Mouse (Mus musculus) frontal cortex, postnatal 14 days (tissue): ENCODE results near the gene Fbxo9.

Experiments used
- DNase-seq, 2 experiments: peaks; one replicate each; pipeline ENCODE4 v3.0.0; 2022; ENCODE audit warnings: low spot score in 2 of 2

The Fbxo9 gene

DNA sequence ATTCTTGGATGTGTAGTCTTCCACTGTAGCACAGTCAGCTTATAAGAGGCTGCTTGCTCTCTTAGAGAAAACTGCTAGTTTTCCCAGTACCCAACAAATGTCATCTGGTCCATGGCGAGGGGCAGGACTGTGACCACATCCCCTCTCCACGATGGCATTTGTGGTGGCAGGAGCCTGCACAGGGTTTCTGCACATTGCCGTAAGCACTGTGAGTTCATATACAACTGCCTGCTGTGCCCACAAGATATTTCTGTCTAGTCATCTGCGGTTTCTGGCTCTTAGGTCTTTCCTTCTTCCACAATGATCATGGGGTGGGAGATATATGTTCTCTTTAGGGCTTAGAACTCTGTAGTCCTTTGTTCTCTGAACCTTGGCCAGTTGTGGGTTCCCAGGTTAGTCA is 37.2 kb downstream of the Fbxo9 start:
- DNase-seq = no peak

DNA sequence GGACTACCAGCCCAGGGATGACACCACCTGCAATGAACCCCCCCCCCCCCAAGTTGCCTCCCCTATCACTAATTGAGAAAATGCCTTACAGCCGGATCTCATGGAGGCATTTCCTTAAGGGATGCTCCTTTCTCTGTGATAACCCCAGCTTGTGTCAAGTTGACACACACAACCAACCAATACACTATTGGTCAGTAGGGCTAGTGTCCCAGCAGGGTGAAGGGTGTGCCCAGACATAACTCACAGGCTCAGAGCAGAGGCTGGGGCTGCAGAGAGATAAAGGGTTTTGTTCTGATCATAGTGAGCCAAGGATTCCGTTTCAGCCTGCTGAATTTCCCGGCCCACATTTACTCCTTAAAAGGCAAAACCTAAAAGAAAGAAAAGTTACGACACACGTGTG is 38.4 kb downstream of the Fbxo9 start:
- DNase-seq = no peak

DNA sequence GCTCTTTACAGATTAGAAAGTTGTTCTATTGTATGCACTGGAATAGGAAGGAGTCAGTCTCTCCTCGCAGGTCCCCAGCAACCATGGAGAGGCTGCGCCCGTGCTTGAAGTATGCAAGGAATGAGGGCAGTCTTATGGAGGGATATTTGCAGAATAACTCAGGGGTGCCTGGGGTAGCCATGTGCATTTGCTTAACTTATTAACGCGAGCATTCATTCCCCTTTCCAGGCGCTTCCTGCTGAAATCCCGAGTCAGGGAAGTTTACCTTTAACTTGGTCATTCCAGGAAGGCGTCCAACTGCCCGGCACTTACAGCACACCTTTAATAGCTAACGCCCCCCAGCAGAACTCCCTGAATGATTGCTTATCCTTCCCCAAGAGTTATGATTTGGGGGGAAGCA is 44.7 kb downstream of the Fbxo9 start:
- no peak for DNase-seq

DNA sequence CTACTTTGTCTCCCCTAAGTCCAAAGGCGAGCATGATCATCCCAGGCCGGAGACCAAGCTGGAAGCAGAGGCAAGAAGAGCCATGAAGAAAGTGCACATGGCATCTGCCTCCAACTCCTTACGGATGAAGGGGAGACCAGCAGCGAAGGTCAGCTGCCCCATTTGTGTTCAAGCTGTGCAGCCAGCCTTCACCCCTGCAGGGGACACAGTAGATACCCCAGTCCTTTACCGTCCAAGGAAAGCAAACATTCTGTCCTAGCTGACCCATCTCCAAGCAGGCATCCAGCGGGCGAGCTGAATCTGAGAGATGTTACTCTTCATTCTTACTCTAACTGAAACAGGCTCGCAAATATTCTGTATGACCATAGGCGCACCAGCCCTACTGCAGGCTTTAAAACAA is 46.5 kb downstream of the Fbxo9 start:
- no peak for DNase-seq

DNA sequence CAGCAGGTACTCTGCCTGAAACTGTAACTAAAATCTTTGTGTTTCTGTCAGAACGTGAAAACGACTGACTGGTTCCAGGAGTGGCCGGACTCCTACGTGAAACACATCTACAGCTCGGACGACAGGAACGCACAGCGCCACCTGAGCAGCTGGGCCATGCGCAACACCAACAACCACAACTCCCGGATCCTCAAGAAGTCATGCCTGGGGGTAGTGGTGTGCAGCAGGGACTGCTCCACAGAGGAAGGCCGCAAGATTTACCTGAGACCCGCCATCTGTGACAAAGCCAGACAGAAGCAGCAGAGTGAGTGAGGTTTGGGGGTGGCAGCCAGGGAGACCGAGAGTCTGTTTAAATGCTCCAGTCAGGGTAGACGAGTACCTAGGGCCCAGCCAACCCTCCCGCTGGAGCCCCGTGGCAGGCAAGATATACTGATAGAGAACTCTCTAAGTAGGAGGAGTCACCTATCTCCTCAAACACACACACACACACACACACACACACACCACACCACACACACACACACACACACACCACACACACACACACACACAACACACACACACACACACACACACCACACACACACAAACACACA is 49.2 kb downstream of the Fbxo9 start:
- no peak for DNase-seq

DNA sequence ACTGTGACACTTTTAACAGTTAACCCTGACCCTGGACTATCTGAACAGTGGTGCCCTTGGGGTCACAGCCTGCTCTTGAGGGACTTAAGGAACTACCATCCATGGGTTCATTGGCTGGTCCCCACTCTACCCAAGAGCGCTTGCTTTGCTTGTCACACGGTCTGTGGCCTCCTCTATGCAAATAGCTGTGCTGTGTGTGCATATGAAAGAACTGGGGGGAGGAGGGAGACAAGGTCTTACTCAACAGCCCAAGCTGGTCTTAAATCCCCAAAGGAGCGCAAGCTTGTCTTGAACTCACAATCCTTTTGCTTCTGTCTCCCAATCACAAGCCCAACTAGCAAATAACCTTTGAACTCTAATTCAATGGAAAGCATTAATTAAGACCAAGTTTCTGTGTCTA is 54.6 kb downstream of the Fbxo9 start:
- no peak for DNase-seq

DNA sequence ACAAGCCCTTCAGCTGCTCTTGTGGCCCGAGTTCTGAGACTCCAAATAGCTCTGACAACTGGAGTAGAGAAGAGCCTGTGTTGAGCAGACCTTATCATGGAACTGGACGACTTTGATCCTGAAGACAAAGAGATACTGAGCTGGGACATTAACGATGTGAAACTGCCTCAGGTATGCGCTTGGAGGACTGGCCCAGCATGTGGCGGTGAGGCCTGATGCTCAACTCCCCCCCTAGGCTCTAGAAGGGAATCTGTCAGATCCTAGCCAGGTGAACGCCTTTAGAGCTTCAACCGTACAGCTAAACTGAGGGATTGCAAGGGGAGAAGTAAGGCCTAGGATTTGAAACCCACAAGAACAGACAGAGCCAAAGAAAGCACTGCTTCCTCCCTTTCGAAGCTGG is 55.0 kb downstream of the Fbxo9 start:
- no peak for DNase-seq

DNA sequence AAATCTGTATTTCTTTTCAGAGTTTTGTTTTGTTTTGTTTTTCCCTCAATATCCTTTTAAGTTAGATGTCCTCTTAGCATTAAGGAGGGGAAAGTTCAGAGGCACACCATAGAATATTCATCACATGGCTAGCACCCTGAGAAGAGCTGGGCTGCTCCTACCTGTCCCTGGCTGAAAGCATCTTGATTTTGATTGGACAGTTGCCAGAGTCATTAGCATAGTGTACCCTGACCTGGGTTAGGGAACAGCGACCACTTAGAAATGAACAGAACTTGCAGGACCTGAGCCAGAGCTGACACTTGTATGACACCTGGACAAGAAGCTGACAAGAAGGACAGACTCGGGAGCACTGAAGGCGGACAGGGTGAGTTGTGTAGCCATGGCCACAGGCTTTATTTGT is 57.2 kb downstream of the Fbxo9 start, which contains the start of gene Gcm1:
Gene Gcm1, plus strand, starts transcription at position 248 of the 400 bp plus-strand sequence.
- DNase-seq = no peak

DNA sequence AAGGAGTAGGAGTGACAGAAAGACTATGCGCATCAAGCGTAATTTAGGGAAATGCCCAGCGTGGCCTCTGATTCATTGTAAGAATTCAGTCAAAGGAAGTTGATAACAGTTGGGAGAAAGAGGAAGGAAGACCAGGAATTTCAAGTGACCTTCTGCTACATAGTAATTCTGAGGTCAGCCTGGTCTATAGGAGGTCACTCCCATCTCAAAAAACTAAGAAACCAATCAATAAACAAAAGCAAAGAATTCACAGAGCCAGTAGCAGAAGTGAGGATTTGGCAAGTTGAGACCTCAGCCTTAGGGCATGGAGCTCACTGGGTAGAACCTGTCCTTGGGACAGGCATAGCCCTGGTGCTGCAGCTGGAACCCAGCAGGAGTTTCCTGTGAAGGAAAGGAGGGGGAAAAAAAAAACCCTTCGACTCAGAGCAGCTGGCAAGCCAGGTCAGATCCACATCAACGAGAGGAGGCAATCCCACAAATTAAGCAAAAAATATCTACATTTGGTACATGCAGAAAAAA is 58.4 kb downstream of the Fbxo9 start:
- DNase-seq = no peak

DNA sequence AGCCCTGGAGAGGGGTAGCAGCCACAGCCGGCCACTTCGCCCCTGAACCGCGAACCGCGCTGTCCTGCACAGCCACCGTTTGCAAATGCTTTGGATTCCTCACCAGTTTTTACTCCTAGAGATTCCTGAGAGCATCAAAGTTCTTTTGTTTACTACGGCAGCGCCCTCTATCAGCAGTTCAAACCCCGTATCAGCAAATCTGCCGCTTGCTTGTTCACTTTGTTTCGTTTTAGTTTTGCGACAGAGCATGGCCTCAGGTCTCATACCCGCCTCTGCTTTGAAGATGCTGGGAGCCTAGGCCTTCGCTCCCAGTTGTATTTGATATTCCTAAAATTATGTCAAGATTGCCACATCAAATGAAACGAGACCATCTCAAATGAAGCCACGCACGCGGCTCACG is 62.1 kb downstream of the Fbxo9 start:
- no peak for DNase-seq

DNA sequence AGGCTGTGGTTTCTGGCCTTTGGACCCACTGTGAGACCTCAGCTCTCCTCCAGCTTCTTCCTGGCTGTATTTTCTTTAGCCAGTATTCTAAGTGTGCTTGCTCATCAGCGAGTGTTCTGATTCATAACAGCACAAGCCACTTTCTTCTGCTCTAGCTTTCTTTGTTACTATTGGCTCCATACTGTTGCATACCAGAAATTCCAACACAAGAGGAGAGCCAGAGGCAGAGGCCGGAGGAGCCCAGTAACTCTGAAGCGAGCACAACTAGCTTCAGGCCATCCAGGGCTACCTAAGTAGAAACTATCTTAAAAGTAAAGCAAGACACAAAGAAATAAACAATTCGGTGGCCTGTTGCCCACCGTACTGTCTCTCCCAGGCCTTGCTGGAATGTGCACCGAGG is 63.7 kb downstream of the Fbxo9 start:
- no peak for DNase-seq

DNA sequence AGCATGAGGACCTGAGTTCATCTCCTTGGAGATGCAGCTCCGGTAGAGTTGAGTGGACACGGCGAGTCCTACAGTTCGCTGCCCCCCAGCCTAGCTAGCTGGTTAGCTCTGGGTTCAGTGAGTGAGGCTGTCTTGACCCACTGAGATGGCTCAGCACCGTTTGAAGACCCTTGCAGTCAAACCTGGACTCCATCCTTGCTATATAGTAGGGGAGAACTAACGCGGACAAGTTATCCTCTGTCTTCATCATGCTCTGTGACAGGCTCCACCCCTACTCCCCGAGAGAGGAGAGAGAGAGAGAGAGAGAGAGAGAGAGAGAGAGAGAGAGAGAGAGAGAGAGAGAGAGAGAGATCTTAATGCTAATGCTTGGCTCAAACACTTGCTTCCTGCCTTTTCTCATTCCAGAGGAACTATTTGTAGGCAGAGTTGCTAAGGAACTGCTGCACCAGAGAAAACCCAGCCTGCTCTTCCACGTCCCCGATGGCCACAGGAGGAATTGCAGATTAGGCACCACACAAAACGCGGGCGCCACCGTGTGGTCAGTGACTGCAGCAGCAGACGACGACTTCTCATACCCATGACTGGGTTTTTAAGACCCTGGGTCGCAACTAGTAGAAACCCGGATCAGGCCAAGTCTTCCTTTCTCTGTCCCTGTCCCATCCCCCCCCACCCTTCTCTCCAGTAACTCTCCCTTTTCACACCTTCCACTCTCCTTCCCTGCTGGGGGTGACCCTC is 69.9 kb downstream of the Fbxo9 start:
- peak; percentile 55 to 76 for DNase-seq

DNA sequence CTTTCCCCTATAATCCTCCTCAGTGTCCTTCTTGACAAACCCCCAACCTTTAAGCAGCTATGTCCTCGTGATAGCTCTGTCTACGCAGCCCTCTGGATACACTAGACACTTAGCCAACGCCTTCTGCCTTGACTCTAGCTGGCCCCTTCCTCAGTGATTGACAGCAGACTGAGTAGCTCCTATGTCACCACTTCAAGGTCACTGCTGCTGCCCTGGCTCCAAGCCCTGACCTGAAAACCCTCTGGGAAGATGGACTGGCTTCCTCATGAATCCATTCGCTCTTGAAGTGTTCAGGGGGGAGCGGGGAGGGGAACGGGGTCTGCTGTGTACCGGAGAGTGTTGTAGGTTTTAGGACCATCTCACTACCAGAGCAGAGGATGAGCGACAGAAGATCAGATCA is 73.0 kb downstream of the Fbxo9 start:
- no peak for DNase-seq

DNA sequence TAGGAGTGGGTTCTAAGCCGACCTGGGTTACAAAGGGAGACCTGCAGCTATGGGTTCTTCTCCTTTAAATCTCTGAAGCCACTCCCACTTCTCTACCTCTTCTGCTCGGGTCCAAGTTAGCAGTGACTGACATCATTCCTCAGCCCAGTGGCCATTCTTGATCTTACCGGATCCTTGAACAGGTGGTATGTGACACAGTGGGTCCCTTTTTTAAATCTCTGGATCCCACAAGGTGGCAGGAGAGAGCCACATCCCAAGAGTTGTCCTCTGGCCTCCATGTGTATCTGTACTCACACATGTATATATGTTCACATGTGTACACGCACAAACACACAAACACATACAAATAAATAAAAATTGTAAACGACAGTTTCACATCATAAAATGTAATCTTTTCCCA is 73.6 kb downstream of the Fbxo9 start:
- DNase-seq = no peak

DNA sequence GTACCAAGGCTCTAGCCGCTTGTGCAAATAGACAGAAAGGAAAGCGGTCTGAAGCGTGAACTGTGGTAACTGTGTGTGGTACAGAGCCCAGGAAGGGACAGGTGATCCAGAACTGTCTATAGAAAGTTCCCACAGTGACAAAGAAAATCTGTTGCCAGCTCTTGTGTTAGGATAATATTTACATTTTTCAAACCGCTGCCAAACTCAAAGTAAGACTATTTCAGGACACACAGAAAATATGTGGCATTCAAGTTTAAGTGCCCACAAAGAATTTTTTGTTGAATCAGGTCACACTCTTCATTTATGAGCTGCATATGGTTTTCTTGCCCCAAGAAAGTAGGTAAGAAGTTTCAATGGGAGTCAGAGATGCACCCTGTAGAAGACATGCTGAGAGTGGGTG is 75.9 kb downstream of the Fbxo9 start:
- no peak for DNase-seq
